Comparison of ENCODE assay signal across 12 mouse cellular contexts in genomic region chr4:120284187-120284586, GRCm38 (mm10). TPM values are rescaled to one million over a fixed set of nuclear protein-coding genes. Genes with fewer than 3 reads are reported as not detected.
DNase-seq lines count a peak whose midpoint lies in the region; ATAC-seq and TF ChIP-seq lines count a peak whose summit lies in the region.
"Had no signal": no experiment of that assay in that cellular context is flagged by ENCODE, and none has a peak within 500 bp of the region (broad histone marks: within the 10 kb centered on the region; RNA-seq: fewer than 3 reads in every experiment).

No protein-coding gene starts in this region.

- no peak overlapping the region for H3K4me3 ChIP-seq in intestine, postnatal 0 days (ENCODE audit: low read depth, low read length)
- no peak overlapping the region for H3K4me3 ChIP-seq in intestine, embryonic 16.5 days (ENCODE audit: low read length)
- 0 out of 2 replicates have a peak overlapping the region, but pooled peaks have one; percentile 75 for H3K4me3 ChIP-seq in hindbrain, postnatal 0 days (ENCODE audit: low read length)
- H3K4me3 ChIP-seq in limb, embryonic 10.5 days = no peak overlapping the region
- H3K4me3 ChIP-seq: kidney, embryonic 15.5 days had no signal

- H3K27me3 ChIP-seq in intestine, postnatal 0 days (replicated peaks; ENCODE audit: control insufficient read depth, insufficient read depth, low read length) = peaks cover 59% of the 10 kb centered on the region
- peaks cover 36% of the 10 kb centered on the region for H3K27me3 ChIP-seq in intestine, embryonic 16.5 days (replicated peaks; ENCODE audit: control insufficient read depth, insufficient read depth, low read length)
- H3K27me3 ChIP-seq in hindbrain, postnatal 0 days (ENCODE audit: insufficient read depth, low read length) = no peaks in the 10 kb centered on the region
- peaks cover 98% of the 10 kb centered on the region for H3K27me3 ChIP-seq in limb, embryonic 10.5 days (ENCODE audit: low read depth, poor library complexity, severe bottlenecking)

- no peaks in the 10 kb centered on the region for H3K9me3 ChIP-seq in intestine, postnatal 0 days (ENCODE audit: control insufficient read depth)
- no peaks in the 10 kb centered on the region for H3K9me3 ChIP-seq in intestine, embryonic 16.5 days (ENCODE audit: control insufficient read depth, low read length)
- no peaks in the 10 kb centered on the region for H3K9me3 ChIP-seq in hindbrain, postnatal 0 days (ENCODE audit: low read length)
- H3K9me3 ChIP-seq in limb, embryonic 10.5 days (replicated peaks) = no peaks in the 10 kb centered on the region
- H3K9me3 ChIP-seq: kidney, embryonic 15.5 days had no signal

- no peak for ATAC-seq in intestine, postnatal 0 days
- ATAC-seq in intestine, embryonic 16.5 days = no peak
- no peak for ATAC-seq in hindbrain, postnatal 0 days

- H3K36me3 ChIP-seq in intestine, postnatal 0 days (ENCODE audit: control insufficient read depth, insufficient read depth) = no peaks in the 10 kb centered on the region
- H3K36me3 ChIP-seq in intestine, embryonic 16.5 days (ENCODE audit: control insufficient read depth, insufficient read depth, low read length) = no peaks in the 10 kb centered on the region
- H3K36me3 ChIP-seq in hindbrain, postnatal 0 days (ENCODE audit: insufficient read depth, low read length) = no peaks in the 10 kb centered on the region
- no peaks in the 10 kb centered on the region for H3K36me3 ChIP-seq in limb, embryonic 10.5 days
- H3K36me3 ChIP-seq: G1E; kidney, embryonic 15.5 days had no signal

- no peak overlapping the region for H3K4me2 ChIP-seq in intestine, postnatal 0 days (replicated peaks; ENCODE audit: low read depth)
- H3K4me2 ChIP-seq in intestine, embryonic 16.5 days (ENCODE audit: low read depth, low read length) = no peak overlapping the region
- peak overlapping the region; percentile 94 for H3K4me2 ChIP-seq in hindbrain, postnatal 0 days (ENCODE audit: low read depth, low read length)
- H3K4me2 ChIP-seq: kidney, embryonic 15.5 days had no signal

- WGBS in intestine, postnatal 0 days = 61% methylated on average over 1 of the region's 1 CpGs
- 74% methylated on average over 1 of the region's 1 CpGs for WGBS in intestine, embryonic 16.5 days
- WGBS in hindbrain, postnatal 0 days = 48% methylated on average over 1 of the region's 1 CpGs
- WGBS in limb, embryonic 10.5 days = 68% methylated on average over 1 of the region's 1 CpGs

- H3K9ac ChIP-seq in intestine, postnatal 0 days (ENCODE audit: low read depth, low read length) = no peak overlapping the region
- no peak overlapping the region for H3K9ac ChIP-seq in intestine, embryonic 16.5 days (ENCODE audit: low read depth, low read length)
- no peak overlapping the region for H3K9ac ChIP-seq in hindbrain, postnatal 0 days (replicated peaks; ENCODE audit: low read length)
- H3K9ac ChIP-seq: kidney, embryonic 15.5 days had no signal

- DNase-seq in 3T3-L1 (ENCODE audit: low read depth, low spot score) (peak; percentile 30), ES-CJ7 (ENCODE audit: low read depth, low spot score) (peak; percentile 40)
- DNase-seq in hindbrain, postnatal 0 days (ENCODE audit: low spot score) = no peak
- no peak for DNase-seq in limb, embryonic 10.5 days (ENCODE audit: low spot score)
- DNase-seq in cerebellum, adult 9-10 months = no peak
- DNase-seq in thymus, postnatal 14 days = no peak
- DNase-seq: heart, postnatal 10 days; lung, adult 18-20 months had no signal

- no peak overlapping the region for H3K27ac ChIP-seq in intestine, postnatal 0 days (ENCODE audit: low read depth, low read length)
- no peak overlapping the region for H3K27ac ChIP-seq in intestine, embryonic 16.5 days (ENCODE audit: low read length)
- no peak overlapping the region for H3K27ac ChIP-seq in hindbrain, postnatal 0 days
- H3K27ac ChIP-seq in limb, embryonic 10.5 days = no peak overlapping the region
- H3K27ac ChIP-seq: kidney, embryonic 15.5 days had no signal

- peak; percentile 52 for TF ChIP-seq CTCF in intestine, postnatal 0 days (IDR thresholded peaks at IDR 0.05; ENCODE audit: low read depth)
- peak; percentile 42 for TF ChIP-seq CTCF in hindbrain, postnatal 0 days (IDR thresholded peaks at IDR 0.05; ENCODE audit: low read depth)

- H3K4me1 ChIP-seq in intestine, postnatal 0 days (replicated peaks; ENCODE audit: control insufficient read depth, insufficient read depth, low read length) = peaks cover 10% of the 10 kb centered on the region; the same call in 1 of the 2 replicates
- peaks cover 22% of the 10 kb centered on the region for H3K4me1 ChIP-seq in intestine, embryonic 16.5 days (ENCODE audit: control insufficient read depth, insufficient read depth, low read length)
- peaks cover 16% of the 10 kb centered on the region; the same call in 1 of the 2 replicates for H3K4me1 ChIP-seq in hindbrain, postnatal 0 days (ENCODE audit: insufficient read depth, low read length)
- H3K4me1 ChIP-seq in limb, embryonic 10.5 days = peaks cover 45% of the 10 kb centered on the region

RNA-seq across cellular contexts. Expression of gene Foxo6, which starts 3.0 kb away (rescaled TPM):
- polyA plus RNA-seq in intestine, postnatal 0 days (2015; fragmentation: Nextera tagmentation; extraction: Ambion mirVana) = 0.17 and 0.20 TPM in 2 replicates
- polyA plus RNA-seq in intestine, embryonic 16.5 days (2015; fragmentation: Nextera tagmentation; extraction: Ambion mirVana) = 0.11 and 0.12 TPM in 2 replicates
- 23.8 and 25.1 TPM in 2 replicates for total RNA-seq in hindbrain, postnatal 0 days (2014; rRNA removed)
- polyA plus RNA-seq in hindbrain, postnatal 0 days (2015; fragmentation: Nextera tagmentation; extraction: Ambion mirVana) = 1.2 and 1.3 TPM in 2 replicates
- polyA plus RNA-seq in limb, embryonic 10.5 days (2016; fragmentation: Nextera tagmentation; extraction: Ambion mirVana) = not detected in 2 replicates
- total RNA-seq: G1E had no signal
- polyA plus RNA-seq: G1E had no signal

Comparison
In these comparisons a context has a peak if more than half of its experiments do, and no peak if none do; other contexts are left out.
1. DNase-seq: peak in 3T3-L1 (single experiment) and ES-CJ7 (single experiment); none in hindbrain, postnatal 0 days (single experiment), limb, embryonic 10.5 days (single experiment), cerebellum, adult 9-10 months (single experiment) and thymus, postnatal 14 days (single experiment).